Mouse (Mus musculus) G1E-ER4 (cell line): Measurements from ENCODE around the gene Igsf9b. TPM values are rescaled to one million over a fixed set of nuclear protein-coding genes. Genes with fewer than 3 reads are reported as not detected.

Source experiments
- GATA1 ChIP-seq: IDR thresholded peaks from one replicate; pipeline ENCODE4 v1.8.0; 2012; ENCODE audit warnings: low read length, inconsistent platforms
- polyA plus RNA-seq: library from polyadenylated mRNA; stranded (reverse); fragments of >175 nt; gene quantifications from 2 replicates; pipeline ENCODE4 v1.2.3, GENCODE M21; 2012

Gene Igsf9b
- polyA plus RNA-seq, 1 experiment, result not detected

- no peak for TF ChIP-seq GATA1
These were observed 13.2 kb upstream of the Igsf9b start for GRCm38 (mm10) chr9:27285719-27286249.

GRCm38 (mm10) chr9:27286296-27286695 is 12.7 kb upstream of the Igsf9b start:
- no peak for TF ChIP-seq GATA1

GRCm38 (mm10) chr9:27286859-27287258 is 12.1 kb upstream of the Igsf9b start:
- no peak for TF ChIP-seq GATA1

GRCm38 (mm10) chr9:27287419-27287818 is 11.6 kb upstream of the Igsf9b start:
- no peak for TF ChIP-seq GATA1

GRCm38 (mm10) chr9:27288442-27288841 is 10.6 kb upstream of the Igsf9b start:
- no peak for TF ChIP-seq GATA1

GRCm38 (mm10) chr9:27289543-27290308 is 9.3 kb upstream of the Igsf9b start:
- TF ChIP-seq GATA1, result no peak

GRCm38 (mm10) chr9:27294380-27294779 is 4.6 kb upstream of the Igsf9b start:
- no peak for TF ChIP-seq GATA1

GRCm38 (mm10) chr9:27299286-27300187 is 533 bp downstream of the Igsf9b start:
- no peak for TF ChIP-seq GATA1

GRCm38 (mm10) chr9:27300188-27300691 is 1.2 kb downstream of the Igsf9b start:
- no peak for TF ChIP-seq GATA1

GRCm38 (mm10) chr9:27300698-27301097 is 1.7 kb downstream of the Igsf9b start:
- TF ChIP-seq GATA1, result no peak

- no peak for TF ChIP-seq GATA1
These were observed 2.5 kb downstream of the Igsf9b start for GRCm38 (mm10) chr9:27301486-27301885.

GRCm38 (mm10) chr9:27302291-27302690 is 3.3 kb downstream of the Igsf9b start:
- TF ChIP-seq GATA1, result no peak

- TF ChIP-seq GATA1, result no peak
These were observed 4.8 kb downstream of the Igsf9b start for GRCm38 (mm10) chr9:27303571-27304484.

- no peak for TF ChIP-seq GATA1
These were observed 5.6 kb downstream of the Igsf9b start for GRCm38 (mm10) chr9:27304485-27305102.

- no peak for TF ChIP-seq GATA1
These were observed 6.5 kb downstream of the Igsf9b start for GRCm38 (mm10) chr9:27305502-27305901.

- TF ChIP-seq GATA1, result no peak
These were observed 7.6 kb downstream of the Igsf9b start for GRCm38 (mm10) chr9:27306642-27307041.
